ENCODE assay signal across 11 mouse cellular contexts in the genomic region with DNA sequence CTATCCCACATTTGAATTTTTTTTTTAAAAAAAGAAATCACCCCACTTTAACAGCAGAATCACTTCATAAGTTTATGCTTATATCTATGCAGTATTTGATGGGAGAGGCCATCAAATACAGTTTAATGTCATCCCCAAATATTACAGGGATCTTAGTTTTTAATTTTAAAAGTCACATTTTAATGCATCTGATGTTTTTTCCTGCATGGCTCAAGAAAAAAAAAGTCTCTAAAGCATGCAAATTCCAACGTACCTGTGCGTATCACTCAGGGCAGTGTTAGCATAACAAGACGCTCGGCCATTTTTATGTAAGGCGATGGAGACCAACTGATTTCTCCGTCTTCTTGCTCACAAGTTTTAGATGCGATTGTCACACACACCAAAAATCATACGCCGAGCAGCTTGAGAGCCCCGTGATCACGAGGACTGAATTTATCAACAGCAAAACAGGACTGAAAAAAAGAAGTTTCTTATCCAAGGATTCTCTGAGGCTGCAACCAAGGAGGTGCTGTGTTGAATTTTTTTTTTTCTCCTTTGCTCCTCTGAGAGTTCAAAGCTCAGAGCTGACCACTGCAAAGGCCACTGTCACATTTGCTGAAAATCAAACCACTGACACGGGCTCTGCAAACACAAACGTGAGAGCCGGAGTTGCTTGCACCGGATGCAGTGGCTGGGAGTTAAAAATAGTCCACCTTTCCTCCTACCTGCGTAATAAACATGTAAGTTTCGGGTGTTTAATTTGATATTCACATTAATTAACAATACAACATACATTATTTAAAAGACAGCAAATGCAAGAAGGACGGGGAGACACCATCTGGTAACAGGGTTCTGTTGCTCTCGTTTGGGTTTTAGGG. TPM values are rescaled to one million over a fixed set of nuclear protein-coding genes. Genes with fewer than 3 reads are reported as not detected.
A peak's percentile ranks its signal among the peaks of the same experiment; 100 is the strongest.
DNase-seq lines count a peak whose midpoint lies in the region; ATAC-seq and TF ChIP-seq lines count a peak whose summit lies in the region.
"Had no signal": no experiment of that assay in that cellular context is flagged by ENCODE, and none has a peak within 500 bp of the region (broad histone marks: within the 10 kb centered on the region; RNA-seq: fewer than 3 reads in every experiment).

No protein-coding gene starts in this region.

- ATAC-seq in heart, embryonic 13.5 days (ENCODE audit: extremely low read depth, insufficient number of reproducible peaks, low FRiP score, low TSS enrichment): no peak
- no peak for ATAC-seq in forebrain, embryonic 11.5 days (replicated peaks; ENCODE audit: low FRiP score)
- ATAC-seq in midbrain, embryonic 11.5 days (ENCODE audit: low FRiP score): no peak
- ATAC-seq: Patski had no signal

- H3K9ac ChIP-seq in heart, embryonic 13.5 days: peak overlapping the region; percentile 72
- H3K9ac ChIP-seq in CH12.LX (ENCODE audit: insufficient read depth, low read depth): peak overlapping the region; percentile 99
- H3K9ac ChIP-seq in forebrain, embryonic 11.5 days (ENCODE audit: low read length): peak overlapping the region; percentile 51; the same call in 1 of the 2 replicates
- H3K9ac ChIP-seq in midbrain, embryonic 11.5 days (ENCODE audit: low read length): peak overlapping the region; percentile 54

- peak overlapping the region; percentile 31; the same call in 1 of the 2 replicates for H3K4me3 ChIP-seq in heart, embryonic 13.5 days
- H3K4me3 ChIP-seq in CH12.LX (replicated peaks in 1 of 3; ENCODE audit: low read depth in 2 of 3, low read length in 2 of 3, poor library complexity in 1 of 3): peak overlapping the region in 2 of 3 experiments; percentile 47 to 89
- peak overlapping the region; percentile 9; the same call in 1 of the 2 replicates for H3K4me3 ChIP-seq in forebrain, embryonic 11.5 days (ENCODE audit: low read depth, low read length)
- no peak overlapping the region for H3K4me3 ChIP-seq in midbrain, embryonic 11.5 days (ENCODE audit: low read depth, low read length)
- no peak overlapping the region for H3K4me3 ChIP-seq in gastrocnemius, adult 2 months

- no peak for TF ChIP-seq POLR2A in CH12.LX (IDR thresholded peaks at IDR 0.05; ENCODE audit: low read depth, low read length)

- no peaks in the 10 kb centered on the region for H3K36me3 ChIP-seq in heart, embryonic 13.5 days
- H3K36me3 ChIP-seq in CH12.LX (replicated peaks in 1 of 2; ENCODE audit: control insufficient read depth in 1 of 2, insufficient read depth in 1 of 2, low read length in 1 of 2): peaks cover 24 to 86% of the 10 kb centered on the region in 2 experiments
- H3K36me3 ChIP-seq in forebrain, embryonic 11.5 days (ENCODE audit: control insufficient read depth, insufficient read depth, low read length): no peaks in the 10 kb centered on the region
- no peaks in the 10 kb centered on the region for H3K36me3 ChIP-seq in midbrain, embryonic 11.5 days (ENCODE audit: control insufficient read depth, insufficient read depth, low read length)

- DNase-seq in heart, postnatal 4 days: no peak
- no peak for DNase-seq in CH12.LX (ENCODE audit: extremely low read depth)
- no peak for DNase-seq in forebrain, embryonic 11.5 days (ENCODE audit: low spot score)
- peak; percentile 88 for DNase-seq in midbrain, embryonic 11.5 days (ENCODE audit: low spot score, missing footprints)
- no peak for DNase-seq in gastrocnemius, adult 2 months
- DNase-seq in left cerebral cortex, adult 18-20 months (ENCODE audit: low spot score in 2 of 2): no peak
- DNase-seq in retina, embryonic 14.5 days (ENCODE audit: low spot score): no peak
- DNase-seq: adrenal gland, postnatal 14 days; kidney, postnatal 10 days had no signal

- TF ChIP-seq CTCF in CH12.LX (conservative IDR thresholded peaks at IDR 0.05 in 1 of 2, IDR thresholded peaks at IDR 0.05 in 1 of 2; ENCODE audit: low read depth in 2 of 2, low read length in 2 of 2): no peak
- no peak for TF ChIP-seq CTCF in gastrocnemius, adult 2 months (IDR thresholded peaks at IDR 0.05)

- H3K27me3 ChIP-seq in heart, embryonic 13.5 days (replicated peaks): no peaks in the 10 kb centered on the region
- H3K27me3 ChIP-seq in CH12.LX (replicated peaks): no peaks in the 10 kb centered on the region
- no peaks in the 10 kb centered on the region for H3K27me3 ChIP-seq in forebrain, embryonic 11.5 days (ENCODE audit: control insufficient read depth, insufficient read depth, low read length)
- H3K27me3 ChIP-seq in midbrain, embryonic 11.5 days (ENCODE audit: control insufficient read depth, insufficient read depth, low read length): peaks cover 8% of the 10 kb centered on the region; the same call in 1 of the 2 replicates
- H3K27me3 ChIP-seq: Patski had no signal

- TF ChIP-seq EP300 in CH12.LX (IDR thresholded peaks at IDR 0.05; ENCODE audit: low read length): peak; percentile 26; the same call in 1 of the 2 replicates

- dilution Hi-C loops in CH12.LX (cut with MboI; ENCODE audit: extremely low pct_ligation_motif_present, extremely low pct_unique_long_range_greater_than_20kb, low sequenced_read_pairs): no loop called here

- H3K4me1 ChIP-seq in heart, embryonic 13.5 days: peaks cover 88% of the 10 kb centered on the region
- peaks cover 23 to 74% of the 10 kb centered on the region in 2 experiments for H3K4me1 ChIP-seq in CH12.LX (ENCODE audit: control insufficient read depth in 1 of 2, insufficient read depth in 2 of 2)
- H3K4me1 ChIP-seq in forebrain, embryonic 11.5 days (replicated peaks; ENCODE audit: control insufficient read depth, insufficient read depth, low read length): peaks cover 15% of the 10 kb centered on the region
- H3K4me1 ChIP-seq in midbrain, embryonic 11.5 days (ENCODE audit: control insufficient read depth, insufficient read depth, low read length): peaks cover 25% of the 10 kb centered on the region

- WGBS in heart, embryonic 13.5 days: 74% methylated on average over 19 of the region's 19 CpGs
- 73% methylated on average over 19 of the region's 19 CpGs for WGBS in forebrain, embryonic 11.5 days
- WGBS in midbrain, embryonic 11.5 days: 71% methylated on average over 19 of the region's 19 CpGs

- H3K27ac ChIP-seq in heart, embryonic 13.5 days (replicated peaks): peak overlapping the region; percentile 68; the same call in 1 of the 2 replicates
- H3K27ac ChIP-seq in CH12.LX (ENCODE audit: insufficient read depth, low read depth): peak overlapping the region; percentile 100
- peak overlapping the region; percentile 70; the same call in 1 of the 2 replicates for H3K27ac ChIP-seq in forebrain, embryonic 11.5 days (ENCODE audit: low read depth, low read length)
- peak overlapping the region; percentile 52; the same call in 1 of the 2 replicates for H3K27ac ChIP-seq in midbrain, embryonic 11.5 days (ENCODE audit: low read depth, low read length)
- no peak overlapping the region for H3K27ac ChIP-seq in gastrocnemius, adult 2 months

- in situ Hi-C loops in CH12.LX (cut with MboI; ENCODE audit: low pct_ligation_motif_present, low pct_unique_long_range_greater_than_20kb, low sequenced_read_pairs): no loop called here

- intact Hi-C loops in gastrocnemius, adult 2 months (cut with DNase I): no loop called here

- peak overlapping the region; percentile 60 for H3K4me2 ChIP-seq in heart, embryonic 13.5 days
- peak overlapping the region; percentile 90 for H3K4me2 ChIP-seq in CH12.LX (ENCODE audit: insufficient read depth, low read depth, poor library complexity, severe bottlenecking)
- H3K4me2 ChIP-seq in forebrain, embryonic 11.5 days (ENCODE audit: low read depth, low read length, severe bottlenecking): peak overlapping the region; percentile 42; the same call in 1 of the 2 replicates
- peak overlapping the region; percentile 24 for H3K4me2 ChIP-seq in midbrain, embryonic 11.5 days

- TF ChIP-seq RAD21 in CH12.LX (IDR thresholded peaks at IDR 0.05; ENCODE audit: low read depth, low read length): no peak

- H3K9me3 ChIP-seq in heart, embryonic 13.5 days: no peaks in the 10 kb centered on the region
- H3K9me3 ChIP-seq in CH12.LX (replicated peaks; ENCODE audit: low read length): no peaks in the 10 kb centered on the region
- no peaks in the 10 kb centered on the region for H3K9me3 ChIP-seq in forebrain, embryonic 11.5 days (ENCODE audit: control insufficient read depth, low read length)
- H3K9me3 ChIP-seq in midbrain, embryonic 11.5 days (ENCODE audit: control insufficient read depth, low read length): no peaks in the 10 kb centered on the region

- peaks cover 80% of the 10 kb centered on the region for H3K79me2 ChIP-seq in CH12.LX (replicated peaks; ENCODE audit: control insufficient read depth, extremely low read depth, insufficient read depth, poor library complexity, severe bottlenecking)

TF ChIP-seq in CH12.LX, 34 proteins besides CTCF, POLR2A, EP300 and RAD21 (continues in another document):
- TF ChIP-seq TCF12 (IDR thresholded peaks at IDR 0.05; ENCODE audit: low read depth, low read length): 0 out of 2 replicates have a peak, but pooled peaks have one; percentile 28
- no peak for TF ChIP-seq USF1 (IDR thresholded peaks at IDR 0.05; ENCODE audit: low read depth, low read length)
- TF ChIP-seq MEF2A (IDR thresholded peaks at IDR 0.05; ENCODE audit: borderline replicate concordance, low read depth, low read length): peak; percentile 56; the same call in 1 of the 2 replicates
- TF ChIP-seq E2F4 (IDR thresholded peaks at IDR 0.05; ENCODE audit: insufficient replicate concordance, low read depth, low read length): no peak
- no peak for TF ChIP-seq MYC (IDR thresholded peaks at IDR 0.05; ENCODE audit: low read depth, low read length)
- no peak for TF ChIP-seq PAX5 (IDR thresholded peaks at IDR 0.05; ENCODE audit: low read length)
- TF ChIP-seq BHLHE40 (IDR thresholded peaks at IDR 0.05; ENCODE audit: low read depth, low read length): peak; percentile 88
- TF ChIP-seq ZNF384 (IDR thresholded peaks at IDR 0.05; ENCODE audit: low read depth, low read length): peak; percentile 52; the same call in 1 of the 2 replicates
- no peak for TF ChIP-seq RCOR1 (conservative IDR thresholded peaks at IDR 0.05; ENCODE audit: low read depth, low read length)
- no peak for TF ChIP-seq KAT2A (IDR thresholded peaks at IDR 0.05; ENCODE audit: insufficient replicate concordance, low read length)
- peak; percentile 23 for TF ChIP-seq CHD1 (IDR thresholded peaks at IDR 0.05; ENCODE audit: low read depth, low read length)
- TF ChIP-seq SMC3 (IDR thresholded peaks at IDR 0.05; ENCODE audit: low read depth, low read length): no peak
- TF ChIP-seq MAX (IDR thresholded peaks at IDR 0.05; ENCODE audit: low read length): no peak

RNA-seq across cellular contexts. Expression of a gene that starts 21.4 kb away (rescaled TPM):
- 27.1 and 31.3 TPM in 2 replicates for polyA plus RNA-seq in heart, embryonic 13.5 days (2015; fragmentation: Nextera tagmentation; extraction: Ambion mirVana)
- 10 to 100 TPM; 34.6 to 35.2 TPM for total RNA-seq in heart, postnatal 4 days (2021)
- total RNA-seq in CH12.LX (2012; rRNA removed) (83.6 and 102 TPM in 2 replicates), CH12.LX (2014; rRNA removed) (67.9 and 68.8 TPM in 2 replicates)
- 51.7 and 53.0 TPM in 2 replicates for polyA plus RNA-seq in CH12.LX (2012; ENCODE audit: insufficient read length, low read depth)
- 10.5 and 11.1 TPM in 2 replicates for polyA plus RNA-seq in forebrain, embryonic 11.5 days (2014; fragmentation: Nextera tagmentation; extraction: Ambion mirVana)
- polyA plus RNA-seq in midbrain, embryonic 11.5 days (2014; fragmentation: Nextera tagmentation; extraction: Ambion mirVana): 11.3 and 11.9 TPM in 2 replicates
- 10 to 100 TPM; 22.9 to 33.8 TPM for total RNA-seq in gastrocnemius, adult 2 months (2021)
- 10 to 100 TPM; 65.0 to 70.1 TPM for total RNA-seq in left cerebral cortex, adult 18-20 months (2021)

Comparison
In these comparisons a context has a peak if more than half of its experiments do, and no peak if none do; other contexts are left out.
1. H3K4me2 ChIP-seq: peak in every context shown above with its lines; median percentile 90 in CH12.LX; 60 in heart, embryonic 13.5 days; 42 in forebrain, embryonic 11.5 days; 24 in midbrain, embryonic 11.5 days.
2. H3K4me3 ChIP-seq: peak in heart, embryonic 13.5 days (single experiment), CH12.LX (2 of 3) and forebrain, embryonic 11.5 days (single experiment); none in midbrain, embryonic 11.5 days (single experiment) and gastrocnemius, adult 2 months (single experiment).
3. Peak in every context shown above with its lines, with median percentiles within 50 percentile points of each other: H3K9ac ChIP-seq.